Mouse (Mus musculus): ENCODE data around the gene Eef1akmt1.

GRCm38 (mm10) chr14:57532577-57532976 is 38.8 kb downstream of the Eef1akmt1 start:
- no peak for TF ChIP-seq CTCF (IDR thresholded peaks at IDR 0.05; ENCODE audit: low read depth)
- TF ChIP-seq EP300 (optimal IDR thresholded peaks at IDR 0.05) = no peak

All from stomach, postnatal 0 days (tissue).